Mouse (Mus musculus): ENCODE results near the gene Pipox.

Gene Pipox

DNA sequence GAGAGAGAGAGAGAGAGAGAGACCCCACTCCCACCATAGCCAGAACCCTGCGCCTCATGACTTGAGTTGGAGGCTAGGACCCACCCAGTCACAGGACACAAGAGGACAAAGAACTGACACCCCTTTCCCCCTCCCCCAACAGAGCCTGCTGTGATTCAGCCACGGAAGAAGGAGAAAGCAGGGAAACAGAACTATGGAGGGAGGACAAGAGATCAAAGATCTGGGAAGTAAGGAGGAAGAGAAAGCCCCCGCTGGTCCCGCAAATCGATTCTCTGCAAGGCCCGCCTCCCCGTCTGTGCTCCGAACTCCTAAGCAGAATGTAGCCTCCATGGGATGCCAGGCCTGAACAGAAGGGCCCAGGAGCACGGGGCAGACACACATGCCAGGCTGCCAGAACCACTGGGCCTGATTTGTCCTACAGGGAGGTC is 12.9 kb upstream of the Pipox start:
- no peak for DNase-seq

DNA sequence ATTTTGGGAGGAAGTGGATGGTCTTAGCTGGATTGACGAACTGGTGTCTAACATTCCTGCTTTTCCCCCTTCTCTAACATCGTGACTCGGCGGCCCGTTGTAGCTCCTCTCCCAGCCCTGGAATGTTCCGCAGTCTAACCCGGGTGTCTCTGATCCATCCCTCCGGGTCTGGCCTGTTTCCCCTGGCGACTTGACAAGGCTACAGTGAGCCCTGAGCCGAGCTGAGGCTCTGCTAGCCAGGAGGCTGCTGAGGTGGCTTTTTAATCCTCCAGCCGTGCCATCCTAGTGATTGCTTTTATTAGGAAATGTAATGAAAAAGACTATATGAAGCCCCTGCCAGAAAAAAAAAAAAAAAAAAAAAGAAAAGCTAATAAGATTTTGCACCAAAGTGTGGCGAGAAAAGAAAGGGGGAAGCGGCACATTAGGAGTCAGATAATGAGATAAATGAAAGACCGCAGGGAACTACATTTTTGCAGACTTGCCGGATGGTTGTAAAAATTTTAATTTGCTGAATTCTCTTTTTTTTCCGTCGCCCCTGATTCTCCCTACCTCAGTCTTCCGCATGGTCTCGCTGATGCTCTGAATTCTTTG is 12.3 kb upstream of the Pipox start:
- no peak for DNase-seq

DNA sequence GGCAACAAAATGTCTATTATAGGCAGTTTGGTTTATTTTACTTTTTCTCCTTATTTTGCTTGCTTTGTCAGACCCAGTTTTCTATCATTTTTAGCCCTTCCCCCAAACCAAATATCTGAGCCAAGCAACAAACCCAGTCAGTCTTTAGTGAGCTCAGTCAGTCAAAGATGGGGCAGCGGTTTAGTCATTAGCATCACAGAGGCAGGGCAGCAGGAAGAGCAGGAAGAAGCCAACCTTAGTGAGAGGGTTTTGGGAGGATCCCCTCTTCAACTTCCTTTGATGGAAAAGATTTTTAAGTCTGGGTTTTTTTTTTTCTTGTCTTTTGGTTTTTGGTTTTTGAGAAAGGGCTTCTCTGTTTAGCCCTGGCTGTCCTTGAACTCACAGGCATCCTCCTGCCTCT is 10.8 kb upstream of the Pipox start:
- no peak for DNase-seq

DNA sequence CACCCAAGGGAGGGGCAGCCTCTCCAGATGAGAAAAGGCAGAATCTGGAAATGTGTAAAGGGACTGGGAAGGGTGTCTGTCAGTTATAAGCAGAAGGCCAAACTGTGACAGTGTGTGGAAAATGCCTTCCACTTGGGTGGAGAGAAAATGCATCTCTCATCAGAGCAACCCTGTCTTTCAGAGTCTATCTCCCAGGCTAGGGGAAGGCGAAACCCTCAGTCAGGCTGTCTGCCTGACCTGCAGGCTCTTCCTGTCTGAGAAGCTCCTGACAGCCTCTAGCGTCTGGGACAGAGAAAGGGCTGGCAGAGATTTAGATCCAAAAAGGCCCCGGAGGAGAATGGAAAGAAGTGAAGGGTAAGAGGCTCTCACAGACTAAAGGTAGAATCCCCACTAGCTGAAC is 9.9 kb upstream of the Pipox start:
- no peak for DNase-seq

DNA sequence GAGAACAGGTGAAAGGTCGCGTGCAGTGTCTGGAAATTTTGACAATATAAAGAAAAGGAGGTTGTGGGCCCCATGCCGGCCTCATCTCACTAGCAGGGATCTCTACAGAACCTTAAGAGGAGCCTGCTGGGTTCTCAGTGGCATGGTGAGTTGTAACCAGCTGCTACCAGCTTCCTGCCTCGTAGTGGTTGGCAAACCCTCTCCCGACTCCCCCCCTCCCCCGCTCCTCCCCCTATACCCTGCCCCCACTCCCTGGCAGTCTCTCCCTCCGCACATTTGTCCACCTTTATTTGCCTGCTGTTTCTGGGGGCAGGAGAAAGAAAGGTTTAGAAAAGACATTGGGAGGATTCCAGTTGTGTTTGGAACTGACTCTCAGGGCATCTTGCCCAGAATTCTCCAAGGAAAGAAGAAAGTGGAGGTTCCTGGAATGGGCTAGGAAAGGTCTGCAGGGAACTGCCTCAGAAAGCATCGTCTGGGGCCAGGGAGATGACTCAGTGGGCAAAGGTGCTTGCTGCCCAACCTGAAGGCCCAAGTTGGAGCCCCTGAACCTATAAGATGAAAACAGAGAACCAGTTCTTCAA is 8.0 kb upstream of the Pipox start:
- peak in 1 of 2 experiments; percentile 9 for DNase-seq

DNA sequence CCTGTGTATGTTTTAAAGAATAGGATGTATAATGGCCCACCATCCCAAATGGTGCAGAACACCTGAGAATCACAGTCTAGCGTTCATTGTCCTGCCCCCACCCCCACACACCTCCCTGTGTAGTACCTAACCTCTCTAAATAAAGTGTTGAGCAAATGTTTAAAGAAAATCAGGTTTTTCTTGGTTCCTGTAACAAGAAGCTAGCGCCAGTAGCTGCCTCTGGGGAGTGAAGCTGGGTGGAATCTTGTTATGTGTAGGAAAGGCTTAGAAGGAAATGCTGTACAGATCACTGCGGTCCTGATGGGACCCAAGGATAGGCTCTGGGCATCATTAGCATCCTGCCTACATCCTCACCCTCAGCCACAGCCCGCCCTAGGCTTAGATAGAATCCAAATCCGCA is 7.5 kb upstream of the Pipox start:
- peak; percentile 50 to 69 for DNase-seq

DNA sequence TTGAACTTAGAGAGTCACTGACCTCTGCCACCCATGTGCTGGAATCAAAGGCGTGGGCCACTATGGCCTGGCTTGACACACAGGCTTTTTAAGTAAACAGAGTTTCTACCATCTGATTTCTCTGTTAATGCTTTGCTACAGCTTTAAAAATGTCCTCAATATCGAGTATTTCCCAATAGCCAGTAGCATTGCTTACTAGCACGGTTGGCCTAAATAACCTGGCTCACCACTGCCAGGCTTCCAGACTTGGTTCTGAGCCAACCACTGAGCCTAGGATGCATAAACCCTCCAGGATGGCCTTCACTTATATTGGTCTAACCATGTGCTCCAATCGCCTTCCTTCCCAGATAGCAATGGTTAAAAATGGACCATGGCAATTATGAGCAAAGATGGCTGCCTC is 6.8 kb upstream of the Pipox start:
- peak; percentile 17 to 27 for DNase-seq

DNA sequence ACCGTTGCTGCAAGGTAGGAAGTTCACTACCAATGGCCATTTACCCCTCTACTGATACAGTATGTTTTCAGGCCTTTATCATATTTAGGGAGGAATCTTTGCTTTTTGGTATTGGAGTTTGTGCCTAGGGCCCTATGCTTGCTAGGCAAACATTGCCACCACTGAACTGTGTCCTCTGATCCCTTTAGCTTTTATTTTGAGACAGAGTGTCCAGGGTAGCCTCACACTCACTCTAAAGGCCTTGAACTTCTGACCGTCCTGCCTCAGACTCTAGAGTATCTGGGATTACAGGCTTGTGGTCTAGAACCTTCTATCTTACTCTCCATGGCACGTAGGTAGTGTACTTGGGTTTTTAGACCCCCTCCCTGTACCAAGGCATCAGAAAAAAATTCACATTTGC is 6.3 kb upstream of the Pipox start:
- no peak for DNase-seq

DNA sequence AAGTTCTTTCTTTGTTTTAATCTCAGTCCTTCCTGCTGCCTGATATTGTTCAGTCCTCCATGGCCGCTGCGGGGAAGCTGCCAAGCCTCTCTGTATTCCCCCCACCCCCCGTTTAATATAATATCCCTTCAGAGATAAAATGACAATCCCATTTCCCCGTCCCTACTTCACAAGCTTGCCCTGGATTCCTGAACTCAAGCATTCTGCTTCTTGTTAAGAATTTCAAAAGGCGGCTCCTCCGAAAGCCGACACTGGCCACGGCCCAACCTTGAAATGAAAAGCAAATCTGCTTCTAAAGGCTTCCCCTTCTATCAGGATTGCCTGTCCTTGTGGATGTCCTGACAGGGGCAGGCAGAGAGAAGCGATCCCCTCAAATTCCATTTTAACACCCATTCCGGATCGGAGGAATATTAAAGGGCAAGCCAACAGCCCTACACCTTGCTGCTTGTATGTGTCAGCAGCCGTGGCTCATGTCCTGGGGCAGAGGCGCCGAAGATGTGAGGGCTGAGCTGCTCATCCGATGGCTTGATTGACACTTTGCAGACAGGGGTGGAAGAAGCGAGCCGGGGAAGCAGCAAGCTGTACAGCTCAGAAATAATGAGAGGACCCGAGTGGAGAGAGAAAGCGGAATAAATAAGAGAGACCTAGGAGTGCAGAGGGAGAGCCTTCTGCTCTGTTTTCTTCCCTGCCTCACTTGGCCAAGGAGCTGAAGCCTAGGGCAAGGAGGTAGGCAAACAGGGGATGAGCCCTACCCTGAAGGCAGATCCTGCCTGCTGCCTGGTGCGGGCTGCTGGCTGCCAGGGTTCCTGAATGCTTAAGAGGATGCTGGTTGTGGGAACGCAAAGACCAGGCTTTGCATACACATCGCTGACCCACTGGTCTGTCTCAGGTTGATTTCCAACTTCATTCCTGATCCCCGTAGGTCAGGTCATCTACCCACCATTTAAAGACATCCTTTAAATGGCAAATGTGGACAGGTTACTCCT is 3.2 kb upstream of the Pipox start:
- DNase-seq, result no peak

DNA sequence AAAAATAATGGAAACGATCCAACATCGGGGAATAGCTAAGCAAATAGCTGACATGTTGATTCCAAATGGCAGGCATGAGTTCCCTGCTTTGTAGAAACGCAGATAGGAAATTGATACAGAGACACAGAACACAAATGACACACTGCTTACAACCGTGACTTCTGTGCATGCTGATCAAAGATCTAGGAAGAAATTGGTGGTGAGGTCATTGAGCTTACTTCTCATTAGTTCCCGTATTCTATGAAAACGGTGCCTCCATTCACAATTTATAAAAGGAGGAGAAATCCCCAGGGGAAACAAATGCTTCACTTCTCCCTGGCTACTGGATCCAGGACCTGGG is 2.6 kb upstream of the Pipox start:
- DNase-seq, result no peak

DNA sequence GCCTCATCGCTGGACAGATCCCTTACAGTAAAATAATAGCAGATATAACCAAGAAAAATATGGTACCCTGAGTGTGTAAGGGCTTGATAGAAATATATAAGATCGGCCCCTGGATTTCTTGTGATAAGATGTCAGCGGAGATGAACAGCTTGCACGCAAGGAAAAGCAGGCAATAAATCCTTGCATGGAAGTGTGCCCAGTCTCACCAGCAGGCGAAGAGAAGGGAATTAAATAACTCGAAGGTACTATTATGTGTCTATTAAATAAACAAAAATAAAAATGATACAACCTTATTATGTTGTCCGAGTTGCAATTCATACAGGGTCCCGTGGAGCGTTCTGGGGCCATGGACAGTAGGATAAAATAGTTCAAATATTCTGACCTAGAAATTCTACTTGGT is 2.1 kb upstream of the Pipox start:
- no peak for DNase-seq

DNA sequence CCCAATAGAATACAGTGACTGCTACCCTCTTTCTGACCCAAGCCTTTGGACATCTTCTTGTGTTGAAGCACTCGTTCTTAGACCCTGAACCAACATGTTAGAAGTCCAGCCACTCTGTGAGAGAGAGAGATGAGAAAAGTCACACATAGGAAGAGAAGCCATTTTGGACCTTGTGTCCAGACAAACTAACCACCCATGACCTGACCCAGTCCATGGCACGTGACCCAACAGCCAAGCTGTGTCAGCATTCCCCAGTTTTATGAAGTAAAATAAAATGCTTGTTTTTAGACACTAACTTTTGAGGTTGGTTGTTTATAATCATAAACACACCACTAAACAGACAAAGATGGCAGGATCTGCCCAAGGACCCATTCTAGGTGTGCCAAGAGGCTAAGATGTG is 1.1 kb upstream of the Pipox start:
- DNase-seq, result no peak

DNA sequence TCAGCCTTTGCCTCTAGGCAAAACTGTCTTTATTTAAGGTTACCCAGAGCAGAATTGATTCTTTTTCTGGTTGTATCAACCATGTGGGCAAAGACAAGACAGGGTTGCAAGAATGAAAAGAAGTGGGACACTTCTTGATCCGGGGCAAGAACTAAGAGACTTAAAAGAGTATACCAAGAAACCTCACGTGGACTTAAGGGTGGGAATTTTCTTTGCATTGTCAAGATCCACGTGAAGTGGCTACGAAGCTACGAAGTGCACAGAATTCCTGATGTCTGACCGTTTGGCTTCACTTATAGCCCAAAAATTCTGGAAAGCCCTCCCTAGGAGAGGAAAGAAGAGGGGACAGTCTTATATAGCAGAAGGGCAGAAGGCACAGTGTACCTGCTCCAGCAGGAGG is 613 bp downstream of the Pipox start:
- DNase-seq, result no peak

DNA sequence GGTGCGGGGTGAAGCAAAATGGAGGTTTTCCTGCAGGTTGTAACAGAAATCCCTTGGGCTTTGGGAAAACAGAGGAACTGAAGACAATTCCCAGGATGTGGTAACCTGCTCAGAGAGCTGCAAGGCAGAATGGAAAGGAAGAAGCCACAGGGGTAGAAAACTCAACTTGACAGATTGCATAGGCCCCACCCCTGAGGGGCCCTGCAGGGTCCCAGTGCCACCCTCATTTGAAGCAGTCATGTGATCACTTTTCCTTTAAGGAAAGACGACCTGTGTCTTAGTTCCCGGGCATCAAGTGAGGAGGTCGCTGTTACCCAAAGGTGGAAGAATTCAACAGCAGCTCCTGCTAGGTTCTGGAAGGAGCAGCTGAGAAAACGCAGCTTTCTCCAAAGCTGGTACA is 1.0 kb downstream of the Pipox start:
- no peak for DNase-seq

DNA sequence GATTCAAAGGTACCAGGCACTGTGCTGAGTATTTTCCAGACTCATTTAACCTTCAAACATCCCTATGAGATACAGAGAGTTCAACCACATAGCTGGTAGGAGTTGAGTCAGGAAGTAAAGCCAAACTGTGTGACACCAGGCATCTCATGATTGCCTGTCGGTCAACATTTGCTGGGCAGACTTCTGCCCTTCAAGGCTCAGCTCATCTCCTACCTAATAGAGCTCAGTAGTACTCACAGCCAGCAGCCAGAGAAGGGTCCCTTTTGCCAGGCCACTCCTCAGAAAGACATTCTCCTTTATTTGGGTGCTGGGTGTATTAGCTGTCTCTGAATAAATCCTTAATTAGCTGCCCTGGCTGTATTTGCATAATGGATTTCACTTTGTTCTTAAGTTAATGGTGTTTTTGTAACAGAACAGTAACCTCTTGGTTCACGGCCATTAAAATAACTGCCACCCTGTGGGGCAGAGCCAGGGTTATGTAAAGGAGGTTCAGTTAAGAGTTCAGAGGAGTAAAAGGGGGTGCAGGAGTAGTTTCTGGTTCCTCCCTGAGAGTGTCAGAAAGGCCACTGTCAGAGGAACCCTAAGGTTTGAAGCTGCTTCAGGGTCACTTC is 3.1 kb downstream of the Pipox start:
- DNase-seq, result no peak

DNA sequence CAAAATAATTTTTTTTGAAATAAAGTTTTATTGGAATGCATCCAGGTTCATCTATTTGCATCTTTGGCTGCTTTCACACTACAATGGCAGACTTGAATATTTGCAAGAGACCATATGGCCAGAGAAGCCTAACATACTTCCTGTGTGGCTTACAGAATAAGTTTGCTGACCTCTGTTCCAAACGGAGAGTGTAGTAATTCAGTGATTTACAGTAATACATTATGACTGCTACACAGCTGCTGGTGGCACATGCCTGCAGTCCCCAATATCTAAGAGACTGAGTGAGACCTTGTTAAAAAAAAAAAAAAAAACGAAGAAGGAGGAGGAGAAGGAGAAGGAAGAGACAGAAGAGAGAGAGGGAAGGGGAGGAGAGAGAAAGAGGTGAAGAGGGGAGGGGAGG is 4.4 kb downstream of the Pipox start:
- DNase-seq, result no peak

DNA sequence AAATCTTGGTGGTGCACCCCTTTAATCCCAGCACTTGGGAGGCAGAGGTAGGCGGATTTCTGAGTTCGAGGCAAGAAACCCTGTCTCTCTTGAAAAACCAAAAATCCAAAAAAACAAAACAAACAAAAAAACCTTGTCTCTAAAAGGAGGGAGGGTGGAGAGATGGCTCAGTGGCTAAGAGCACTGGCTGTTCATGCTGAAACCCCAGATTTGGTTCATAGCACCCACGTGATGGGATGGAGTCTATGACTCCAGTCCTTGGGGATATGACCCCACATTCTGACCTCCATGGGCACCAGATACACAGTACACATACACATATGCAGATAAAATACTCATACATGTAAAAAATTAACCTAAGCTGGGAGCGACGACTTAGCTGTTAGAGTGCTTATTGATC is 5.0 kb downstream of the Pipox start:
- DNase-seq, result no peak

DNA sequence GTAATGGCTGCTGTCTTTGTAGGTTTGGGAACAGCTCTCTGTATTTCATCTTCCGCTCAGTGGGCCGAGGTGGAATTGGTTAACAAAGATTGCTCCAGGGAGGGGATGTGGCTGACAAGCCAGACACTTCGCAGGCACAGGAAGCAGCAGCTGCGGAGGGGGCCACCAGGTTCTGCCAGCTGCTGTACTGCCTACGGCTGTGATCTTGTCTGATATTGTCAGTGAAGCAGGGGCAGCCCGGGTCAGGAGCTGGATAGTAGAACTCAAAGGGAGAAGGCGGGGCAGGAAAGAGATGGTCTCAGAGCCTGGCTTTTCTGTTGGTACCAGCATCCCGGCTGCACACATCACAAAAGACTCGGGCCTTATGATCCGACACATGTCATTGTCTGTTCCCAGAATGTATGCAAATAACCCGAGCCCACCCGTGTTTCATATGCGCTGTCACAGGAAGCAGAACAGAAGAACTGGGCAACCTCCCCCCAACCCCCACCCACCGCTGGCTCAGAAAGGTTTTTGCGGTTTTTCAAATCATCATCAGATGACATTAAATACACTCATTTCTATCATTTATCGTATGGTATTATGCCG is 6.4 kb downstream of the Pipox start:
- DNase-seq, result no peak

DNA sequence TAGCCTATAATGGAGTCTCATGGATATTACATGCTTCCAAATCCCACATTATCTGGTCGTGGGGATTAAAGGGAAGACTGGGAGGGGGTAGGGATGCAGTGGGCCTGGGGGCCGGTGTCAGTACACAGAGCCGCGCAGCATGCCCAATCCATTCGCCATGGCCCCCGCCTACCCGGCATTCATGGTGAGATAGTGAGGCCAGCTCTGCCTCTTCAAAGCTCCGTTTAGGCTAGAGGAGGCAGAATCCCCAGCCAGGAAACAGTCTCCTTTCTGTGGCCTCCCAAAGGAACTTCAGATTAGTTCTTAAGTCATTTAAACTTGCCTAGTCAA is 8.7 kb downstream of the Pipox start:
- DNase-seq, result no peak

DNA sequence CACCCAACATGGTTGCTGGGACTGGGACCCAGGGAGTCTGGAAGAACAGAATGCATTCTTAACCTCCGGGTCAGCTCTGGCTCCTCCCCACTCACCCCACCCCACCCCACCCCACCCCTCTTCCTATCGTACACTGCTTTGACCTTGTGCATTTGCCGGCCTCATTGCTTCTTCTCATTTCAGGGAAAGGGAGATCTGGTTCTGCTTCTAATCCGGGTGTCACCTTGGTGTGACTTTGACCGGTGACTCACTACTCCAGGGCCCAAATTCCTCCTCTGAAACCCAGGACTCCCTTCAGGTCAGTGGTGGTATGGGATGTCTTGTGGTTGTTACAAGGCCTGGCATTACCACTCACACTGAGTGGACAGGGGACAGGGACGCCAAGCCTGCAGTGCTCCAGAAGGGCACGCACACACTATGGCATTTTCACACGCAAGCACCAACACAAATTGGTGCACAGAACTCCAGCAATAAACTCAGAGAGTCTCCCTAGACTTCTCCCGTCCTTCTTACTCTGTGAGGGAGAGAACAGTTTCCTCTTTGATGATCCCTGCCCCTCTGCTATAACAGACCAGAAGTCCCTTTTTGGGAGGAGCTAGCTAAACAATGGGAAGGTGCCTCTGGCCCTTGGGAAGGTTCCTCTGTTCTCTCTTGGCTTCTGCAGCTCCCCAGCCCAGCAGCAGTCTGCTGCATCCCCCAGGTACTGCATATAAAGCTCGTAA is 9.2 kb downstream of the Pipox start:
- DNase-seq, result no peak

DNA sequence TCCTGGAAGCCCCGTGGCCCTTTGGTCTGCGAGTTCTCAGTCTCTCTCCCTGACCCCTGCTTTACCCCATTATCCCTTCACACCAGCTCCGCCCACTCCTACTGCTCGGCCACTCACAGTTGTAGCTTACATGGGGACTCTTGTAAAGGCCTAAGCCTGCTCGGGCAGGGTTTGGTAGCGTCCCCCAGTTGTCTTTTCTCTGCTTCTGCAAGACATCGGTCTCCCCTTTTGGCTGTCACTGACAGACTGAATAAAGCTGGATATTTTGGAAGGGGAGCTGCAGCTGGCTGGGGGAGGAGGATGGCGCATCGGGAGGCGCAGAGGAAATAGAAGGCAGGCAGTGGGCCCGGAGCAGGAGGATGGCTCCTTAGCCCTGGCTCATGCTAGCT is 17.1 kb downstream of the Pipox start:
- no peak for DNase-seq

DNA sequence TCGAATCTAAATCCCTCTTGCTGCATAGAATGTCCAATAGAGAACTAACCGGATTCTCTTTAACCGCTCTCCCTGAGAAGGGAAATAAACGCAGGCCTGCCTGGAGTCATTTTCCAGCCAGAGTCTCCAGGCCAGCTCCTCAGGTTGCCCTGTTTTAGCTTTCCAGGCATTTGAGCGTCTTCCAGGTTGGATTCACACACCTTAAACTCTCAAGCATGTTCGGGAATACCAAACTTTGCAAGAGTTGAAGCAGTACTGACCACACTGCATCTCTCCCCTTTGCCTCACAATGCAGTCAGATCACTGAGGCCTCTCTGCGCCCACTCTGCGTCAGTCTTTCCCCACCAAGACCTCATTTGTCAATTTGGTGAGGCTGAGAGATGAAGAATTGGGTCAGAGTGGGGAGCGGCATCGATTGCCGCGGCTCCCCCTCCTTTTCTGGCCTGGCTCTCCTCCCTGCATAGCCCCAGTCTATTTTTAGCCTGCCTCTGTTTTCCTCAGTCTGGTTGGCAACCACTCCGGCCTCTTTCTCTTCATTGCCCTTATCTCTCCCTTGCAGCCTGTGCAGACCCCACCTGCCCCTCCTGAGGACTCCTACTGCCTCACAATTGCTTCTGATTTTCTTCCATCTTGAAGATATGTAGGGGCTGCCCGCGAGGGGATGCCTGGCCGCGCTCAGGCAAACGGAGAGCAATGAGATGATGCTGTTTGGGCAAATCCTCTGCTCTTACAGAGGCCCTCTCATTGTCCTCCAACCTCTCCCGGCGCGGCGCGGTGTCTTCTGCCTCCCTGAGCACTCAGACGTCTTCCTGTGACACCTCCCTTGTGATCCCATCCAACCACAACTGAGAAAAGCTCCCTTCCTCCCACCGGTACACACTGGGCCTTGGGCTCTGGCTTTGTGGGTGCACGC is 17.8 kb downstream of the Pipox start:
- DNase-seq, result no peak

All from lung, adult 18-20 months (tissue).